In genomic region chrX:36506863-36507262, GRCm38 (mm10) we compare ENCODE assay signal across 13 mouse cellular contexts. TPM values are rescaled to one million over a fixed set of nuclear protein-coding genes. Genes with fewer than 3 reads are reported as not detected.
DNase-seq lines count a peak whose midpoint lies in the region; ATAC-seq and TF ChIP-seq lines count a peak whose summit lies in the region.
"Had no signal": no experiment of that assay in that cellular context is flagged by ENCODE, and none has a peak within 500 bp of the region (broad histone marks: within the 10 kb centered on the region; RNA-seq: fewer than 3 reads in every experiment).

No protein-coding gene starts in this region.

- no peaks in the 10 kb centered on the region for H3K4me1 ChIP-seq in hindbrain, embryonic 14.5 days (replicated peaks; ENCODE audit: control insufficient read depth, insufficient read depth, low read length)
- H3K4me1 ChIP-seq in hindbrain, embryonic 16.5 days (ENCODE audit: control insufficient read depth, insufficient read depth, low read depth, low read length): no peaks in the 10 kb centered on the region
- no peaks in the 10 kb centered on the region for H3K4me1 ChIP-seq in G1E (ENCODE audit: insufficient read depth, low read depth, low read length)
- H3K4me1 ChIP-seq: liver, embryonic 13.5 days had no signal

- H3K36me3 ChIP-seq in hindbrain, embryonic 14.5 days (replicated peaks; ENCODE audit: control insufficient read depth, insufficient read depth): no peaks in the 10 kb centered on the region
- H3K36me3 ChIP-seq in hindbrain, embryonic 16.5 days (ENCODE audit: control insufficient read depth, insufficient read depth, low read length): no peaks in the 10 kb centered on the region
- no peaks in the 10 kb centered on the region for H3K36me3 ChIP-seq in G1E (replicated peaks)
- H3K36me3 ChIP-seq: liver, embryonic 13.5 days had no signal

- 0 out of 2 replicates have a peak, but pooled peaks have one; percentile 18 for TF ChIP-seq CTCF in G1E (IDR thresholded peaks at IDR 0.05; ENCODE audit: low read depth, low read length)

- no peaks in the 10 kb centered on the region for H3K9me3 ChIP-seq in hindbrain, embryonic 14.5 days (ENCODE audit: control insufficient read depth, low read length)
- no peaks in the 10 kb centered on the region for H3K9me3 ChIP-seq in hindbrain, embryonic 16.5 days (ENCODE audit: control insufficient read depth, low read length)
- H3K9me3 ChIP-seq in G1E (replicated peaks): no peaks in the 10 kb centered on the region
- H3K9me3 ChIP-seq: liver, embryonic 13.5 days had no signal

- no peak overlapping the region for H3K4me3 ChIP-seq in hindbrain, embryonic 14.5 days (replicated peaks; ENCODE audit: low read length)
- H3K4me3 ChIP-seq in hindbrain, embryonic 16.5 days (ENCODE audit: low read length): no peak overlapping the region
- H3K4me3 ChIP-seq in G1E (ENCODE audit: low read depth, low read length): no peak overlapping the region
- H3K4me3 ChIP-seq: liver, embryonic 13.5 days; myocyte had no signal

- 46% methylated on average over 6 of the region's 6 CpGs for WGBS in hindbrain, embryonic 14.5 days
- WGBS in hindbrain, embryonic 16.5 days: 49% methylated on average over 6 of the region's 6 CpGs

- peak; percentile 68 for DNase-seq in hindbrain, embryonic 14.5 days (ENCODE audit: low spot score)
- peak; percentile 48 for DNase-seq in 3T3-L1 (ENCODE audit: low read depth, low spot score)
- DNase-seq in G1E (ENCODE audit: low spot score): no peak
- peak; percentile 24 for DNase-seq in embryo, embryonic 11 days
- DNase-seq in adrenal gland, postnatal 25 days: no peak
- DNase-seq in urinary bladder, postnatal 25 days (ENCODE audit: low spot score): no peak
- DNase-seq in B cell, adult 2 months: no peak
- DNase-seq: heart, postnatal 36 days; liver, embryonic 13.5 days had no signal

- no peak for ATAC-seq in hindbrain, embryonic 14.5 days (ENCODE audit: low FRiP score)
- ATAC-seq in hindbrain, embryonic 16.5 days: no peak
- ATAC-seq in G1E (ENCODE audit: extremely low read depth, insufficient number of reproducible peaks, low FRiP score, poor library complexity, severe bottlenecking): no peak

- no peak overlapping the region for H3K4me2 ChIP-seq in hindbrain, embryonic 14.5 days (replicated peaks)
- H3K4me2 ChIP-seq in hindbrain, embryonic 16.5 days (ENCODE audit: low read length): no peak overlapping the region
- H3K4me2 ChIP-seq: liver, embryonic 13.5 days had no signal

- H3K9ac ChIP-seq in hindbrain, embryonic 14.5 days: no peak overlapping the region
- H3K9ac ChIP-seq in hindbrain, embryonic 16.5 days (ENCODE audit: low read depth, low read length): no peak overlapping the region
- H3K9ac ChIP-seq: liver, embryonic 13.5 days had no signal

- no peak overlapping the region for H3K27ac ChIP-seq in hindbrain, embryonic 14.5 days
- H3K27ac ChIP-seq in hindbrain, embryonic 16.5 days (ENCODE audit: low read depth, low read length): no peak overlapping the region
- H3K27ac ChIP-seq: liver, embryonic 13.5 days had no signal

- H3K27me3 ChIP-seq in hindbrain, embryonic 14.5 days (ENCODE audit: control insufficient read depth, insufficient read depth, low read length): no peaks in the 10 kb centered on the region
- H3K27me3 ChIP-seq in hindbrain, embryonic 16.5 days (replicated peaks; ENCODE audit: control insufficient read depth, insufficient read depth, low read length): no peaks in the 10 kb centered on the region
- H3K27me3 ChIP-seq in G1E (ENCODE audit: insufficient read depth, low read length): no peaks in the 10 kb centered on the region
- H3K27me3 ChIP-seq: liver, embryonic 13.5 days had no signal

RNA-seq across cellular contexts. Expression of gene Gm14569, which starts 15.2 kb away (rescaled TPM):
- 0.12 TPM in 1 of 2 replicates, not detected in the other for polyA plus RNA-seq in hindbrain, embryonic 14.5 days (2014; fragmentation: Nextera tagmentation; extraction: Ambion mirVana)
- 0.03 and 0.26 TPM in 2 replicates for polyA plus RNA-seq in hindbrain, embryonic 16.5 days (2015; fragmentation: Nextera tagmentation; extraction: Ambion mirVana)
- total RNA-seq in G1E (2014; fragmentation: Nextera tagmentation): not detected in 2 replicates
- total RNA-seq in G1E (2017): 0.11 TPM in 1 of 2 replicates, not detected in the other
- not detected in 2 replicates for polyA plus RNA-seq in G1E (2012)
- 0.09 TPM in 1 of 2 replicates, not detected in the other for total RNA-seq in adrenal gland, postnatal 25 days (2021)
- total RNA-seq: heart, postnatal 36 days had no signal
- polyA plus RNA-seq: large intestine, adult 2 months; liver, embryonic 13.5 days; myocyte; small intestine, adult 2 months had no signal

Comparison
In these comparisons a context has a peak if more than half of its experiments do, and no peak if none do; other contexts are left out.
1. DNase-seq: peak in hindbrain, embryonic 14.5 days (single experiment), 3T3-L1 (single experiment) and embryo, embryonic 11 days (single experiment); none in G1E (single experiment), adrenal gland, postnatal 25 days (single experiment), urinary bladder, postnatal 25 days (single experiment) and B cell, adult 2 months (0 of 2).